Mouse (Mus musculus): ENCODE results near the gene Pex11b. TPM values are rescaled to one million over a fixed set of nuclear protein-coding genes. Genes with fewer than 3 reads are reported as not detected.
A peak's percentile ranks its signal among the peaks of the same experiment; 100 is the strongest.
"Not testable (repeated sequence)": the region's sequence is repeated elsewhere in the genome, so short reads cannot be mapped to it uniquely, and the experiment has no call there.

Gene Pex11b
- polyA plus RNA-seq, 1 experiment from 2014 or later: 35.5 TPM

DNA sequence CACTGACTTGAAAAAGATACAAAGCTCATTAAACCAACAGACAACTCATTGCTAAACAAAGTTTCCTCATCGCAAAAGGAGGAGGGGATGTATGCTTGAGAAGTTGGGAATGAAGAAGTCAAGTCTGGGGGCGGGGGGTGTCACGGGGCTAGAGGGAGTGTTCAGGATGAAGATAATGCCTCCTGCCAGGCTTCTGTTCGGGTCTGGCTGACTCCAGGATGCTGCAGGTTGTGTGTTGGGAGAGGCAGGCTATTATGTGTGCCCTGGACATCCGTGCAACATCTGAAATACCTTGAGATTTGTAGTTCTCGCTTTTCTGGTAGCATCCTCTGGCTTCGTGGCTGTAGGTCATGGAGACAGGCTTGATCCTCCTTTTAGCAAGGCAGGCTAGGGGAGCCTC, 43.3 kb downstream of the Pex11b start:
- no peaks in the 10 kb centered on the region for H3K36me3 ChIP-seq
- no peak for ATAC-seq (replicated peaks; ENCODE audit: insufficient number of reproducible peaks, insufficient read depth, low FRiP score, low read depth)
- no peak overlapping the region for H3K27ac ChIP-seq
- H3K4me2 ChIP-seq: no peak overlapping the region
- H3K9me3 ChIP-seq (replicated peaks): no peaks in the 10 kb centered on the region
- no peak overlapping the region for H3K9ac ChIP-seq
- 64% methylated on average over 7 of the region's 7 CpGs for WGBS
- H3K4me3 ChIP-seq: no peak overlapping the region
- peaks cover 34% of the 10 kb centered on the region for H3K27me3 ChIP-seq
- H3K4me1 ChIP-seq (replicated peaks): no peaks in the 10 kb centered on the region

DNA sequence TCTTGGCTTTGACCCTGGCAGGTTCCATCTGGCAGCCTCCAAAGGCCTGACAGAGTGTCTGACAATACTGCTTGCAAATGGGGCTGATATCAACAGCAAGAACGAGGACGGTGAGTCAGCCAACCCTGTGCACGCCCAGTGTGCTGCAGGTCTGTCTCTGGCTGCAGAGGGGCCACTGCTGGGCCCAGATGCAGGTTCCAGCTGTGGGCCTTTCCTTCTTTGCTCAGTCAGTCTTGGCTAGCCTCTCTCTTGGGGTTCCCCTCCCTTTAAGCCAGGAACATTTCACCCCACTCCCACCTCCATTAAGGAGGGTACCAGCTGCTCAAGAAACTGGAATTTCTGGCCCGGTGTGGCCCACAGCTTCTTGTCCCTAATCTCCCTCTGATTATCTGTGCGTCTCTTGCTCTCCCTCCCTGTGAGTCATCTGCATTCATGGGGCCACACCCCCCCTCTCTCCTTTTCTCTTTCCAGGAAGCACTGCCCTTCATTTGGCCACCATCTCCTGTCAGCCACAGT, 44.0 kb downstream of the Pex11b start:
- Histone ChIP-seq H3K27ac (no peak overlapping the region), H3K9me3 (replicated peaks) (no peaks in the 10 kb centered on the region), H3K4me2 (no peak overlapping the region), H3K4me3 (no peak overlapping the region), H3K4me1 (replicated peaks) (no peaks in the 10 kb centered on the region), H3K27me3 (peaks cover 41% of the 10 kb centered on the region), H3K9ac (no peak overlapping the region), H3K36me3 (no peaks in the 10 kb centered on the region)
- WGBS: 22% methylated on average over 5 of the region's 5 CpGs
- ATAC-seq (replicated peaks; ENCODE audit: insufficient number of reproducible peaks, insufficient read depth, low FRiP score, low read depth): no peak

DNA sequence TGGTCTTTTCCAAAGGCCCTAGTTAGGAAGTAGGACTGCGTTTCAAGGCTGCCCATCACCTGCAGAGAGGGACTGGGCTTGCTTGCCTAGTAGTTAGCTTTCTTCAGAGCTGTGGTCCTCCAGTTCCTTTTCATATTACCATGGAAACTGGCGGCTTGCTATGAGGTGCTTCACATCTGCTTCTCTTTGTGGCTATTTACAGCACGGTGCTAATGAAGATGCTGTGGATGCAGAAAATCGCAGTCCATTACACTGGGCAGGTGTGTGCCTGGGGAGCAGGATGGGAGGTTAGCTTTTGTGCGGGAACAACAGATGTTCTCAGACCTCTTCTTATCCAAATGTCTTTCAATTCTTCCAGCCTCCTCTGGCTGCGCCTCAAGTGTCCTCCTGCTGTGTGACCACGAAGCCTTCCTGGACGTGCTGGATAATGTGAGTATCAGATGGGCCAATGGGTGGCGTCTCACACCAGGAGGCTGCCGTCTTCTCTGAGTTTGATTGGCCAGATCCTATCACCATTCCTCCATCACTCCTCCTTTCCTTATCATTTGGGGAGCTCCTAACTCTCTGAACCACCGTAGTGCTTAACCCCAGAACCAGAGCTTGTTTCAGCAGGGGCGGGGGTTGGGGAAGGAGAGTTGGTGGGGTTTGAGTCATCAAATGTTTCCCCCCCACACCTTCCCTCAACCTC, 45.2 kb downstream of the Pex11b start:
- H3K9ac ChIP-seq: no peak overlapping the region
- no peak for ATAC-seq (replicated peaks; ENCODE audit: insufficient number of reproducible peaks, insufficient read depth, low FRiP score, low read depth)
- WGBS: 24% methylated on average over 12 of the region's 12 CpGs

GRCm38 (mm10) chr3:96683496-96683895, 48.3 kb downstream of the Pex11b start:
- Histone ChIP-seq H3K27ac (no peak overlapping the region), H3K9ac (no peak overlapping the region), H3K4me1 (replicated peaks) (peaks cover 8% of the 10 kb centered on the region), H3K4me2 (no peak overlapping the region), H3K4me3 (no peak overlapping the region), H3K9me3 (replicated peaks) (no peaks in the 10 kb centered on the region), H3K27me3 (peaks cover 51% of the 10 kb centered on the region), H3K36me3 (no peaks in the 10 kb centered on the region)
- WGBS: 82% methylated on average over 3 of the region's 3 CpGs
- no peak for ATAC-seq (replicated peaks; ENCODE audit: insufficient number of reproducible peaks, insufficient read depth, low FRiP score, low read depth)

More for the DNA sequence above, 45.2 kb downstream of the Pex11b start:
- Histone ChIP-seq H3K4me1 (replicated peaks) (peaks cover 8% of the 10 kb centered on the region), H3K36me3 (no peaks in the 10 kb centered on the region), H3K4me2 (no peak overlapping the region), H3K4me3 (no peak overlapping the region), H3K27ac (no peak overlapping the region), H3K9me3 (replicated peaks) (no peaks in the 10 kb centered on the region), H3K27me3 (peaks cover 47% of the 10 kb centered on the region)

- Histone ChIP-seq H3K27ac (no peak overlapping the region), H3K36me3 (no peaks in the 10 kb centered on the region), H3K4me1 (replicated peaks) (peaks cover 8% of the 10 kb centered on the region), H3K9me3 (replicated peaks) (no peaks in the 10 kb centered on the region), H3K9ac (0 out of 2 replicates have a peak overlapping the region, but pooled peaks have one; percentile 20), H3K4me2 (peak overlapping the region; percentile 60), H3K27me3 (peaks cover 46% of the 10 kb centered on the region), H3K4me3 (peak overlapping the region; percentile 38)
- no peak for ATAC-seq (replicated peaks; ENCODE audit: insufficient number of reproducible peaks, insufficient read depth, low FRiP score, low read depth)
- 39% methylated on average over 17 of the region's 17 CpGs for WGBS
These were observed 49.1 kb downstream of the Pex11b start for GRCm38 (mm10) chr3:96684151-96684821.

- no peaks in the 10 kb centered on the region for H3K9me3 ChIP-seq (replicated peaks)
- WGBS: 15% methylated on average over 28 of the region's 28 CpGs
- 0 out of 2 replicates have a peak overlapping the region, but pooled peaks have one; percentile 20 for H3K9ac ChIP-seq
- no peak for ATAC-seq (replicated peaks; ENCODE audit: insufficient number of reproducible peaks, insufficient read depth, low FRiP score, low read depth)
- H3K4me1 ChIP-seq (replicated peaks): peaks cover 8% of the 10 kb centered on the region
- no peak overlapping the region for H3K27ac ChIP-seq
- peaks cover 42% of the 10 kb centered on the region for H3K27me3 ChIP-seq
- H3K4me2 ChIP-seq: peak overlapping the region; percentile 60
- peak overlapping the region; percentile 38 for H3K4me3 ChIP-seq
- no peaks in the 10 kb centered on the region for H3K36me3 ChIP-seq
These were observed 49.6 kb downstream of the Pex11b start for GRCm38 (mm10) chr3:96684822-96685156.

- H3K4me2 ChIP-seq; H3K36me3 ChIP-seq; ATAC-seq (replicated peaks; ENCODE audit: insufficient number of reproducible peaks, insufficient read depth, low FRiP score, low read depth); H3K4me3 ChIP-seq; H3K9me3 ChIP-seq (replicated peaks); H3K27ac ChIP-seq; H3K4me1 ChIP-seq (replicated peaks); H3K9ac ChIP-seq: not testable (repeated sequence)
- peaks cover 30% of the 10 kb centered on the region for H3K27me3 ChIP-seq
- 92% methylated on average over 5 of the region's 5 CpGs for WGBS
These were observed 50.9 kb downstream of the Pex11b start for GRCm38 (mm10) chr3:96686057-96686456.

GRCm38 (mm10) chr3:96688854-96689253, 53.7 kb downstream of the Pex11b start:
- no peaks in the 10 kb centered on the region for H3K36me3 ChIP-seq
- 77% methylated on average over 11 of the region's 11 CpGs for WGBS

DNA sequence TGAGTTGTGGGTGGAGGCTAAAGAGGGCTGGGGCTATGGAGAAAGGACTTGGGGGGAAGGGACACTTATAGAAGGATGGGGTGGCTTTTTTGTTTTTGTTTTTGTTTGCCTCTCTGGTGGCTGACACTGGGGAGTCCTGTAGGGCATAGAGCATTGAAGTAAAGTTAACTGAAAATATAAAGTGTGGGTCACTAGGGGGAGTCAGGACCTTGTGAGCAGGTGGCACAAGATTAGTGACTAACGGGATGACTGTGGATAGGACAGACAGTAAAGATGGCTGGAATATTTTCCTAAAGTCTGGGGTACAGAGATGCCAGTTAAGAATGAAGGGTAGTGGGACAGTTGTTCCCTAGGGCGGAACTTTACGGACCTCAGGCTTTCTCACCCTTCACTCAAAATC, 55.1 kb downstream of the Pex11b start:
- Histone ChIP-seq H3K9ac (no peak overlapping the region), H3K9me3 (replicated peaks) (no peaks in the 10 kb centered on the region), H3K27ac (no peak overlapping the region), H3K4me3 (no peak overlapping the region), H3K36me3 (no peaks in the 10 kb centered on the region), H3K27me3 (peaks cover 6% of the 10 kb centered on the region), H3K4me1 (replicated peaks) (peaks cover 9% of the 10 kb centered on the region), H3K4me2 (no peak overlapping the region)
- 43% methylated on average over 3 of the region's 3 CpGs for WGBS
- no peak for ATAC-seq (replicated peaks; ENCODE audit: insufficient number of reproducible peaks, insufficient read depth, low FRiP score, low read depth)

More at GRCm38 (mm10) chr3:96688854-96689253, 53.7 kb downstream of the Pex11b start:
- H3K27me3 ChIP-seq: peaks cover 15% of the 10 kb centered on the region
- no peaks in the 10 kb centered on the region for H3K9me3 ChIP-seq (replicated peaks)
- no peak for ATAC-seq (replicated peaks; ENCODE audit: insufficient number of reproducible peaks, insufficient read depth, low FRiP score, low read depth)
- no peak overlapping the region for H3K9ac ChIP-seq
- no peak overlapping the region for H3K4me2 ChIP-seq
- H3K4me3 ChIP-seq: no peak overlapping the region
- H3K27ac ChIP-seq: no peak overlapping the region
- peaks cover 11% of the 10 kb centered on the region for H3K4me1 ChIP-seq (replicated peaks)

GRCm38 (mm10) chr3:96692506-96692905, 57.3 kb downstream of the Pex11b start:
- H3K4me3 ChIP-seq: no peak overlapping the region

GRCm38 (mm10) chr3:96693579-96693978, 58.4 kb downstream of the Pex11b start:
- Histone ChIP-seq H3K4me1 (replicated peaks) (peaks cover 28% of the 10 kb centered on the region), H3K4me3 (no peak overlapping the region), H3K36me3 (no peaks in the 10 kb centered on the region), H3K9me3 (replicated peaks) (no peaks in the 10 kb centered on the region), H3K27ac (no peak overlapping the region), H3K27me3 (no peaks in the 10 kb centered on the region), H3K4me2 (no peak overlapping the region), H3K9ac (no peak overlapping the region)
- no peak for ATAC-seq (replicated peaks; ENCODE audit: insufficient number of reproducible peaks, insufficient read depth, low FRiP score, low read depth)
- 74% methylated on average over 1 of the region's 1 CpGs for WGBS

More at GRCm38 (mm10) chr3:96692506-96692905, 57.3 kb downstream of the Pex11b start:
- WGBS: 13% methylated on average over 3 of the region's 3 CpGs
- no peaks in the 10 kb centered on the region for H3K36me3 ChIP-seq
- no peak overlapping the region for H3K9ac ChIP-seq
- no peaks in the 10 kb centered on the region for H3K9me3 ChIP-seq (replicated peaks)
- H3K4me1 ChIP-seq (replicated peaks): peaks cover 19% of the 10 kb centered on the region
- no peaks in the 10 kb centered on the region for H3K27me3 ChIP-seq
- H3K27ac ChIP-seq: no peak overlapping the region
- no peak overlapping the region for H3K4me2 ChIP-seq
- ATAC-seq (replicated peaks; ENCODE audit: insufficient number of reproducible peaks, insufficient read depth, low FRiP score, low read depth): no peak
